ENCODE assay signal across 18 mouse cellular contexts in the genomic region with DNA sequence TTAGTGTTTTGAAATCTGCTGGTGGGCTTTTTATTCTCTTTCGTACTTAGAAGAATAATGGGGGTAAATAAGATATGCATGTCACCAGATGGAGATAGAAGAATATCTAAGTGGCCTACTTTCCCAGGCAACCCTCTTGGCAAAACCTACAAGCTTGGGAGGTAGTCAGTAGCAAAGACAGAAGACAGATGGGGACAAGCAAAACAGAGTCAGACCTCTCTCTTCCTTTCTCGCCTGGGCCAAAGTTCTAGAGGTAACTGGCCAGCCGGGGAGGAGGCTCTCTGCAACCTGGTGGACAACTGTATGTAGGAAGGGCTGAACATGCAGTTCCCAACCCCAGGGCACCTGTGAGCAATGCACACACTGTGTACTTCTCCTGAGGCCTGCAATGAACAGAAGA.
"Had no signal": no experiment of that assay in that cellular context is flagged by ENCODE, and none has a peak within 500 bp of the region (broad histone marks: within the 10 kb centered on the region; RNA-seq: fewer than 3 reads in every experiment).

No protein-coding gene starts in this region.

- H3K4me3 ChIP-seq: midbrain, embryonic 10.5 days; midbrain, embryonic 12.5 days; myocyte; neural tube, embryonic 13.5 days; neural tube, embryonic 15.5 days had no signal

- ATAC-seq: midbrain, embryonic 16.5 days had no signal

- DNase-seq: lung, embryonic 14.5 days; lung, postnatal 10 days; lung, postnatal 4 days; midbrain, embryonic 14.5 days; retina, postnatal 1 day; right cerebral cortex, adult 18-20 months; right cerebral cortex, postnatal 25 days; right cerebral cortex, postnatal 4 days; spleen, adult 18-20 months; thymus, adult 18-20 months; thymus, postnatal 14 days; thymus, postnatal 36 days had no signal

- H3K27me3 ChIP-seq: midbrain, embryonic 12.5 days; neural tube, embryonic 13.5 days; neural tube, embryonic 15.5 days had no signal

- H3K27ac ChIP-seq: midbrain, embryonic 10.5 days; midbrain, embryonic 12.5 days; neural tube, embryonic 13.5 days; neural tube, embryonic 15.5 days had no signal

- H3K4me1 ChIP-seq: midbrain, embryonic 10.5 days; midbrain, embryonic 12.5 days; neural tube, embryonic 13.5 days; neural tube, embryonic 15.5 days had no signal
